Mouse (Mus musculus): ENCODE results near the gene Lgals9.

The Lgals9 gene

GRCm38 (mm10) chr11:78972811-78973351 is 11.9 kb downstream of the Lgals9 start:
- no peak for DNase-seq

- DNase-seq, result no peak
Measured at GRCm38 (mm10) chr11:78972328-78972727, 12.4 kb downstream of the Lgals9 start.

GRCm38 (mm10) chr11:78971746-78972145 is 13.0 kb downstream of the Lgals9 start:
- DNase-seq, result no peak

GRCm38 (mm10) chr11:78971096-78971495 is 13.7 kb downstream of the Lgals9 start:
- DNase-seq, result no peak

- DNase-seq, result no peak
Measured at GRCm38 (mm10) chr11:78968121-78968520, 16.6 kb downstream of the Lgals9 start.

GRCm38 (mm10) chr11:78967371-78967770 is 17.4 kb downstream of the Lgals9 start:
- DNase-seq, result peak; percentile 4

GRCm38 (mm10) chr11:78961221-78961620 is 23.5 kb downstream of the Lgals9 start:
- DNase-seq, result no peak

GRCm38 (mm10) chr11:78959841-78960520 is 24.8 kb downstream of the Lgals9 start:
- DNase-seq, result no peak

GRCm38 (mm10) chr11:78959367-78959766 is 25.4 kb downstream of the Lgals9 start:
- DNase-seq, result no peak

GRCm38 (mm10) chr11:78956260-78956659 is 28.5 kb downstream of the Lgals9 start:
- peak; percentile 70 for DNase-seq

- DNase-seq, result no peak
Measured at GRCm38 (mm10) chr11:78952467-78952866, 32.3 kb downstream of the Lgals9 start.

- DNase-seq, result no peak
Measured at GRCm38 (mm10) chr11:78950365-78950764, 34.4 kb downstream of the Lgals9 start.

- no peak for DNase-seq
Measured at GRCm38 (mm10) chr11:78943083-78943482, 41.7 kb downstream of the Lgals9 start.

- no peak for DNase-seq
Measured at GRCm38 (mm10) chr11:78935178-78935577, 49.6 kb downstream of the Lgals9 start.

- DNase-seq, result no peak
Measured at GRCm38 (mm10) chr11:78934727-78935126, 50.0 kb downstream of the Lgals9 start.

- DNase-seq, result no peak
Measured at GRCm38 (mm10) chr11:78934307-78934706, 50.4 kb downstream of the Lgals9 start.

- peak; percentile 66 for DNase-seq
Measured at GRCm38 (mm10) chr11:78929345-78929744, 55.4 kb downstream of the Lgals9 start.

GRCm38 (mm10) chr11:78924916-78925315 is 59.8 kb downstream of the Lgals9 start:
- no peak for DNase-seq

- DNase-seq, result no peak
Measured at GRCm38 (mm10) chr11:78924111-78924510, 60.6 kb downstream of the Lgals9 start.

GRCm38 (mm10) chr11:78922678-78923407 is 61.9 kb downstream of the Lgals9 start:
- no peak for DNase-seq

- DNase-seq, result no peak
Measured at GRCm38 (mm10) chr11:78920411-78920939, 64.3 kb downstream of the Lgals9 start, which contains the start of gene Nos2. Gene Nos2 (plus strand): TSS chr11:78920787.

GRCm38 (mm10) chr11:78919745-78920144 is 65.0 kb downstream of the Lgals9 start:
- DNase-seq, result no peak

GRCm38 (mm10) chr11:78916410-78916809 is 68.3 kb downstream of the Lgals9 start:
- no peak for DNase-seq

- no peak for DNase-seq
Measured at GRCm38 (mm10) chr11:78915473-78915872, 69.3 kb downstream of the Lgals9 start.

Data from cerebellum, adult 11 months (tissue).